In the genomic region with DNA sequence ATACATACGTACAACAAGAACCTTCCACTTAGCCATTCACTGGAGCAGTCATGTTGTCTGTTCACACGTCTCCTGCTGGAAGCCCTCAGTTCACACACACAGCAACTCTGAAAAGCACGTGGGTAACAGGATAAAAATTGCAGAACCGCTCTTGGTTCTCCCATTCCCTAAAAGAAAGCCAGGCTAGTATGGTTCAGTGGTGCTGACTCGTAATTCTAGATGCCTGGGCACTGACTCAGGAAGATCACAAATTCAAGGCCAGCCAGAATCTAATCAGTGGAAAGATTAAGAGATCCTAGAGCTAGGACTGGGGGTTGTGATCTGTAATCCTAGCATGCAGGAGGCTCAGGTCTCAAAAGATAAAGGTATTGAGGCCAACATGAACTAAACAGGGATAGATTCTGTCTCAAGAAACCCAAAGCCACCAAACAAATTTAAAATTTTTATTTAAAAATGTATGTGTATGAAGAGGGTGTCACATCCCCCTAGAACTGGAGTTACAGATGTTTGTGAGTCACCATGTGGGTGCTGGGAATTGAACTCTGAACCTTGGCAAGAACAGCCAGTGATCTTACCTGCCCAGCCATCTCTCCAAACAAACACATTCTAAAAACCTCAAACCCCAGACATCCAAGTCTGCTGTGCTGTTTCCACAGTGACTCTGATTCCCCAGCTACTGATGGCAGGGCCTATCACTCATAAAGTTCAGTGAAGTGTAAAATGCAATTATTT, we compare ENCODE assay signal across 10 mouse cellular contexts. TPM values are rescaled to one million over a fixed set of nuclear protein-coding genes. Genes with fewer than 3 reads are reported as not detected.
DNase-seq lines count a peak whose midpoint lies in the region; ATAC-seq and TF ChIP-seq lines count a peak whose summit lies in the region.
"Had no signal": no experiment of that assay in that cellular context is flagged by ENCODE, and none has a peak within 500 bp of the region (broad histone marks: within the 10 kb centered on the region; RNA-seq: fewer than 3 reads in every experiment).

A gene (minus strand): TSS at position 149 of the 732 bp plus-strand sequence.

- no peak for TF ChIP-seq CTCF in lung, postnatal 0 days (IDR thresholded peaks at IDR 0.05)

- 51% methylated on average over 5 of the region's 5 CpGs for WGBS in embryonic facial prominence, embryonic 14.5 days
- WGBS in embryonic facial prominence, embryonic 10.5 days: 61% methylated on average over 5 of the region's 5 CpGs
- 43% methylated on average over 5 of the region's 5 CpGs for WGBS in lung, postnatal 0 days

- TF ChIP-seq POLR2A in myocyte (IDR thresholded peaks at IDR 0.05; ENCODE audit: insufficient read length, low read depth): no peak

- H3K4me3 ChIP-seq in embryonic facial prominence, embryonic 14.5 days (ENCODE audit: low read depth, low read length): no peak within 1 kb of the TSS
- H3K4me3 ChIP-seq in embryonic facial prominence, embryonic 10.5 days: no peak within 1 kb of the TSS
- H3K4me3 ChIP-seq in lung, postnatal 0 days (ENCODE audit: low read depth, low read length): no peak within 1 kb of the TSS
- H3K4me3 ChIP-seq in myocyte: no peak within 1 kb of the TSS
- H3K4me3 ChIP-seq: limb, embryonic 12.5 days had no signal

- no peaks in the 10 kb centered on the region for H3K27me3 ChIP-seq in embryonic facial prominence, embryonic 14.5 days (replicated peaks; ENCODE audit: control insufficient read depth, insufficient read depth, low read length)
- peaks cover 20% of the 10 kb centered on the region for H3K27me3 ChIP-seq in embryonic facial prominence, embryonic 10.5 days (replicated peaks; ENCODE audit: low read depth, poor library complexity, severe bottlenecking)
- no peaks in the 10 kb centered on the region for H3K27me3 ChIP-seq in lung, postnatal 0 days (replicated peaks; ENCODE audit: insufficient read depth, low read length)
- peaks cover 7% of the 10 kb centered on the region for H3K27me3 ChIP-seq in myocyte (ENCODE audit: control insufficient read depth, insufficient read depth, insufficient read length)

- H3K79me2 ChIP-seq in myocyte (ENCODE audit: control insufficient read depth, insufficient read depth): no peaks in the 10 kb centered on the region

- no peak for DNase-seq in embryonic facial prominence, embryonic 14.5 days (ENCODE audit: low spot score)
- DNase-seq in embryonic facial prominence, embryonic 10.5 days (ENCODE audit: low spot score): no peak
- no peak for DNase-seq in lung, postnatal 0 days (ENCODE audit: low spot score)
- DNase-seq in lung, adult 18-20 months: no peak
- DNase-seq in gonadal fat pad, adult 2 months (ENCODE audit: low read depth): no peak
- no peak for DNase-seq in spleen, postnatal 4 days (ENCODE audit: low spot score in 2 of 2)
- DNase-seq: right cerebral cortex, postnatal 4 days had no signal

- no peaks in the 10 kb centered on the region for H3K9me3 ChIP-seq in embryonic facial prominence, embryonic 14.5 days (ENCODE audit: control insufficient read depth, low read length)
- H3K9me3 ChIP-seq in embryonic facial prominence, embryonic 10.5 days: no peaks in the 10 kb centered on the region
- no peaks in the 10 kb centered on the region for H3K9me3 ChIP-seq in lung, postnatal 0 days (ENCODE audit: low read length)
- H3K9me3 ChIP-seq: limb, embryonic 12.5 days had no signal

- H3ac ChIP-seq in myocyte (ENCODE audit: control insufficient read depth, insufficient read length): no peak within 1 kb of the TSS

- H3K27ac ChIP-seq in embryonic facial prominence, embryonic 14.5 days (replicated peaks; ENCODE audit: low read depth, low read length): no peak within 1 kb of the TSS
- no peak within 1 kb of the TSS for H3K27ac ChIP-seq in embryonic facial prominence, embryonic 10.5 days (replicated peaks)
- no peak within 1 kb of the TSS for H3K27ac ChIP-seq in lung, postnatal 0 days (ENCODE audit: low read length)
- H3K27ac ChIP-seq: limb, embryonic 12.5 days had no signal

- H3K4me1 ChIP-seq in embryonic facial prominence, embryonic 14.5 days (ENCODE audit: control insufficient read depth, insufficient read depth, low read length): peaks cover 11% of the 10 kb centered on the region
- peaks cover 17% of the 10 kb centered on the region for H3K4me1 ChIP-seq in embryonic facial prominence, embryonic 10.5 days
- peaks cover 3% of the 10 kb centered on the region; the same call in 1 of the 2 replicates for H3K4me1 ChIP-seq in lung, postnatal 0 days (ENCODE audit: insufficient read depth, low read depth, low read length)

- no peak within 1 kb of the TSS for H3K4me2 ChIP-seq in embryonic facial prominence, embryonic 14.5 days (ENCODE audit: low read depth, low read length)
- H3K4me2 ChIP-seq in lung, postnatal 0 days (replicated peaks; ENCODE audit: low read depth, low read length): no peak within 1 kb of the TSS
- no peak within 1 kb of the TSS for H3K4me2 ChIP-seq in myocyte (ENCODE audit: low read depth)
- H3K4me2 ChIP-seq: limb, embryonic 12.5 days had no signal

- no peak for ATAC-seq in embryonic facial prominence, embryonic 14.5 days (ENCODE audit: low read depth)
- no peak for ATAC-seq in lung, postnatal 0 days
- ATAC-seq in frontal cortex, adult (ENCODE audit: low TSS enrichment): no peak

- TF ChIP-seq EP300 in lung, postnatal 0 days (IDR thresholded peaks at IDR 0.05): no peak

- no peak within 1 kb of the TSS for H3K9ac ChIP-seq in embryonic facial prominence, embryonic 14.5 days (ENCODE audit: low read depth, low read length)
- no peak within 1 kb of the TSS for H3K9ac ChIP-seq in lung, postnatal 0 days (replicated peaks; ENCODE audit: low read depth)
- H3K9ac ChIP-seq: limb, embryonic 12.5 days had no signal

- no peaks in the 10 kb centered on the region for H3K36me3 ChIP-seq in embryonic facial prominence, embryonic 14.5 days (ENCODE audit: control insufficient read depth, insufficient read depth, low read length)
- no peaks in the 10 kb centered on the region for H3K36me3 ChIP-seq in embryonic facial prominence, embryonic 10.5 days (replicated peaks)
- no peaks in the 10 kb centered on the region for H3K36me3 ChIP-seq in lung, postnatal 0 days (ENCODE audit: insufficient read depth, low read length)
- H3K36me3 ChIP-seq in myocyte (ENCODE audit: control insufficient read depth, insufficient read depth): no peaks in the 10 kb centered on the region
- H3K36me3 ChIP-seq: limb, embryonic 12.5 days had no signal

TF ChIP-seq in myocyte, 11 proteins besides CTCF, POLR2A, EP300 and RAD21:
- TF ChIP-seq MAX (IDR thresholded peaks at IDR 0.05; ENCODE audit: low read depth): no peak
- TF ChIP-seq USF1 (IDR thresholded peaks at IDR 0.05; ENCODE audit: low read depth): no peak
- no peak for TF ChIP-seq E2F4 (IDR thresholded peaks at IDR 0.05; ENCODE audit: insufficient read depth)
- no peak for TF ChIP-seq REST (IDR thresholded peaks at IDR 0.05; ENCODE audit: insufficient read depth, insufficient read length)
- TF ChIP-seq TCF3 (IDR thresholded peaks at IDR 0.05; ENCODE audit: insufficient read length, low read depth): no peak
- no peak for TF ChIP-seq TCF12 (IDR thresholded peaks at IDR 0.05; ENCODE audit: insufficient read depth, poor library complexity, severe bottlenecking)
- no peak for TF ChIP-seq MYOG (IDR thresholded peaks at IDR 0.05; ENCODE audit: control insufficient read depth in 1 of 3, insufficient read depth in 1 of 3, insufficient read length in 2 of 3, low read depth in 2 of 3)
- TF ChIP-seq POLR2AphosphoS2 (IDR thresholded peaks at IDR 0.05; ENCODE audit: insufficient read length, low read depth): no peak
- TF ChIP-seq MYOD1 (IDR thresholded peaks at IDR 0.05; ENCODE audit: control insufficient read depth in 1 of 3, insufficient read length in 2 of 3, low read depth in 2 of 3): no peak
- TF ChIP-seq CEBPB (IDR thresholded peaks at IDR 0.05; ENCODE audit: insufficient read depth, poor library complexity, severe bottlenecking): no peak
- TF ChIP-seq SRF (IDR thresholded peaks at IDR 0.05; ENCODE audit: control insufficient read depth, insufficient read length, low read depth): no peak

RNA-seq across cellular contexts. Expression of the gene that starts here (rescaled TPM):
- polyA plus RNA-seq in embryonic facial prominence, embryonic 14.5 days (2014; fragmentation: Nextera tagmentation; extraction: Ambion mirVana): 13.1 and 15.4 TPM in 2 replicates
- 0.41 and 0.46 TPM in 2 replicates for polyA plus RNA-seq in embryonic facial prominence, embryonic 10.5 days (2016; fragmentation: Nextera tagmentation; extraction: Ambion mirVana)
- polyA plus RNA-seq in lung, postnatal 0 days (2015; fragmentation: Nextera tagmentation; extraction: Ambion mirVana): 29.4 and 35.7 TPM in 2 replicates
- polyA plus RNA-seq in gonadal fat pad, adult 2 months (2012; rRNA removed): 57.6 and 57.7 TPM in 2 replicates
- 116 TPM for polyA plus RNA-seq in myocyte (2012; fragmentation: generic; extraction: Trizol)
